Mouse (Mus musculus): ENCODE measurements around the gene Rspry1. TPM values are rescaled to one million over a fixed set of nuclear protein-coding genes. Genes with fewer than 3 reads are reported as not detected.

Gene Rspry1
- total RNA-seq, 1 experiment from 2014 or later = 20.5 TPM

DNA sequence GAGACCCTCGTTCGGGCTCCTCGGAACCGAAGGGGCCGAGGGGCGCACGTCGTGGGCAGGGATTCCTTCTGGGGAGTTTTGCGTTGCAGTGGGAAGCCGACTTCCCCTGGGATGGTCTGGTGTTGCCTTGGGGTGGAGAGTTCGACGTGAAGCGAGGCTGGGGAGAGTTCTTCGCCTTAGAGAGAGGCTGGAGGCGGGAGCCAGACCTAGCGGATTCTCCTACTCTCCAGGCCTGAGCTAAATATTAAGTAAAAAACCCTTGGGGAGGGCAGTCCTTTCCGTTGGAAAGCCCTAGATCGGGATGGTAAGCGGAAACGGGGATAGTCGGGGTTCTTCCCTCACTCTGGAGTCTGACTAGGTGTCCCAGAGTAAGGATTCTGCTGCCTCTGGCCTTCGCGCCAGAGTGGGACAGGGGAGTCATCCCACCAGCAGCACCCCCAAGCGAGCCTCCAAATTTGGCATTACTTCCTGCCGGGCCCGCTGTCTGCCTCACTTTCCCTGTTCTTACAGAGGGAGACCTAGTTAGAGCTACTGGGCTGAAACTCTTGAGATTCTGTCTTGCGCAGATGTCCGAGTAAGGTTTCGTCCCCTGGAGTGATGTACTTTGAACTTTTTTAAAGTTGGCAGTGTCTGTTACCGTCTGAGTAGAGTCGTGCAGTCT, 864 bp downstream of the Rspry1 start:
- DNase-seq = peak; percentile 50

GRCm38 (mm10) chr8:94604030-94604429, 2.3 kb downstream of the Rspry1 start:
- no peak for DNase-seq

DNA sequence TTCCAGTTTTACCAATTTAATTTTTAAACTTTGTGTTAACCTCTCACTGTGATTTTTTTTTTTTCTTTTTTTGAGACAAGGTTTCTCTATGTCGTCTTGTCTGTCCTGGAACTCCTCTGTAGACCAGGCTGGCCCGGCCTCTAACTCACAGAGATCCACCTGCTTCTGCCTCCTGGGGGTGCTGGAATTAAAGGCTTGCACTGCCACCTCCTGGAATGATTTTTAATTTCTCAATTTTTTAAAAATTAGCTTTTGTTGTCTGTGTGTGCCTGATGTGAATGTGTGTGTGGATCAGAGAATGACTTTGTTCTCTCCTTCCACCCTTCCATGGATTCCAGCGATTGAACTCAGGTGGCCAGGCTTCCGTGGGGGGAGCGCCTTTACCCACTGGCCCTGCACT, 5.3 kb downstream of the Rspry1 start:
- DNase-seq = no peak

GRCm38 (mm10) chr8:94624885-94625284, 23.1 kb downstream of the Rspry1 start:
- no peak for DNase-seq

GRCm38 (mm10) chr8:94633564-94634194, 31.9 kb downstream of the Rspry1 start:
- DNase-seq = no peak

DNA sequence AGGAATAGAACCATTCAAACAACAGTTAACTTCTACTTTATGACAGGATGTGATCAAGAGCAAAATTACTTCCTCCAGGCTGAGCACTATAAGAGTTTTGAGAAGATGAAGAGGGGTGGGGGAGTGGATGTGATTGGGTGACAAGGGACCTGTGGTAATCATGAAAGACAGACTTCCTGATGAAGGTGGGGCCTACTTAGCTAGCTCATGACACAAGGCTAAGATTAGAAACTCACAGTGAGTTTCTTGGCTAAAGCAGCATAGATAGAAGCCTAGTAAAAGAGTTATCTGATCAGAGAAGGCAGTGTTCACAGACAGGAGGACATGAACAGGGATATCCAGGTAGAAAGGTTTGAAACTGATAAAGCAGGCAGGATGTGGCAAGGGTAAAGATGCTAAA, 32.5 kb downstream of the Rspry1 start:
- DNase-seq = no peak

GRCm38 (mm10) chr8:94641183-94641582, 39.4 kb downstream of the Rspry1 start:
- peak; percentile 31 for DNase-seq

DNA sequence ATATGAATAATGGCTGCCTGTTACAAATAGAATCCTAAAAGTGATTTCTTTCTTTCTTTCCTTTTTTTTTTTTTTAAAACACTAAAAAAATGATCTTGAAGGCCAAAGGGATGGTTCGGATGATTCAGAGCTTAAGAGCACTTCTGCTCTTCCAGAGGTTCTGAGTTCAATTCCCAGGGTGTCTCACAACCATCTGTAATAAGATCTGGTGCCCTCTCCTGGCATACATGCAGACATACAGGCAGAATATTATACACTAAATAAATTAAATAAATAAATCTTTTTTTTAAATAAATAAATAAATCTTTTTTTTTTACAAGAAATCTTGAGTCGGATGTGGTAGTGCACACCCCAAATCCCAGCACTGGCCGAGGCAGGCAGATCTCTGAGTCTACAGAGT, 40.2 kb downstream of the Rspry1 start:
- DNase-seq = no peak

- no peak for DNase-seq
Measured at GRCm38 (mm10) chr8:94645202-94645601, 43.5 kb downstream of the Rspry1 start.

GRCm38 (mm10) chr8:94646165-94646564, 44.4 kb downstream of the Rspry1 start:
- no peak for DNase-seq

- DNase-seq = no peak
Measured at GRCm38 (mm10) chr8:94649496-94649895, 47.8 kb downstream of the Rspry1 start.

- DNase-seq = no peak
Measured at GRCm38 (mm10) chr8:94652951-94653350, 51.2 kb downstream of the Rspry1 start.

DNA sequence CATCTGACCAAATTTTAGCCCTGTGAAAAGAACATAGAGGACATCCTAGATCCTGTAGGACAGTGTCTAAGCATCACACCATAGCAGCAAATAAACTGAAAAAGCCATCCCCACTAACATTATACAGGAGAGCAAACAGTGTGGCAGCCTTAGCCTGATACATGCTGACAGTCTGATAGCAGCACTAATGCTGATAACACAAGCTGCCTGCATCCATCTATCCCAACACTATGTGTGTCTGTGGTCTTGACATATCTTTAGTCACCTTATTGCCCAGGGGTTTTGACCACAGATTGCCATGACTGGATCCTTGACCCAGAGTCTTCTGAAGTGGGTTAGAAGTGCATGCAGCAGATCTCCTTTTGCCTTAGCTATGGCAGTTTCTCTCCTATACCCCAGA, 53.3 kb downstream of the Rspry1 start:
- DNase-seq = no peak

DNA sequence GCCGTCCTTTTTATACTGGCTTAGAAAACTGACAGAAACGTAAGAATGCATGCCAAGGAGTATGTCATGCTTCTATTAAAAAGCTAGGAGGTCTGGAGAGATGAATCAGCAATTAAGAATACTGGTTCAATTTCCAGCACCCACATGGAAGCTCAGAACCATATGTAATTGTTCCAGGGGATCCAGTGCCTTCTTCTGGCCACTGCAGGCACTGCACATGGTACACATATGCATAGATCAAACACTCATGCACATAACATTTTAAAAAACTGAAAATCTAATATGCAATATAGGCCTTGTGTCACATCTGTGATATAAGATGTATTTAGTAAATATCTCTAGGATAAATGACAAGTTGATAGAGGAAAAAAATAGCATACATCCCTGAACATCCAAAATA, 56.3 kb downstream of the Rspry1 start:
- no peak for DNase-seq

- DNase-seq = no peak
Measured at GRCm38 (mm10) chr8:94660418-94660817, 58.7 kb downstream of the Rspry1 start.

DNA sequence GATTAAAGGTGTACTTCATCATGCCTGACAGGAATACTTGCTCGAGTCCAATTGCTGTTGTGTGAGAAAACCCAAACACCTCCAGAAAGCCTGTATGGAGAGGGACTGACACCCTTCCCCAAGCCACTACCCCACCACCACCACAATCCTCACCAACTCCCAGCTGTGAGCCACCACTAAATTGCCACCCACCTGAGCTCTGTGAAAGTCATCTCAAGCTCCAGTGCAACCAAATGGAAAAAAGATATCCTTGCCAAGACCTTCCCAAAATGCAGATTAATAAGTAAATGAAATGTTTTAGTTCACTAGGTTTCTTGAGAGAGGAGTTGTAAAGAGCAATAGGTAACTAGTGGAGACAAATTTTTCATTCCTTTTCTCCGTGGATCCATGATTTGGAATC, 63.0 kb downstream of the Rspry1 start:
- no peak for DNase-seq

DNA sequence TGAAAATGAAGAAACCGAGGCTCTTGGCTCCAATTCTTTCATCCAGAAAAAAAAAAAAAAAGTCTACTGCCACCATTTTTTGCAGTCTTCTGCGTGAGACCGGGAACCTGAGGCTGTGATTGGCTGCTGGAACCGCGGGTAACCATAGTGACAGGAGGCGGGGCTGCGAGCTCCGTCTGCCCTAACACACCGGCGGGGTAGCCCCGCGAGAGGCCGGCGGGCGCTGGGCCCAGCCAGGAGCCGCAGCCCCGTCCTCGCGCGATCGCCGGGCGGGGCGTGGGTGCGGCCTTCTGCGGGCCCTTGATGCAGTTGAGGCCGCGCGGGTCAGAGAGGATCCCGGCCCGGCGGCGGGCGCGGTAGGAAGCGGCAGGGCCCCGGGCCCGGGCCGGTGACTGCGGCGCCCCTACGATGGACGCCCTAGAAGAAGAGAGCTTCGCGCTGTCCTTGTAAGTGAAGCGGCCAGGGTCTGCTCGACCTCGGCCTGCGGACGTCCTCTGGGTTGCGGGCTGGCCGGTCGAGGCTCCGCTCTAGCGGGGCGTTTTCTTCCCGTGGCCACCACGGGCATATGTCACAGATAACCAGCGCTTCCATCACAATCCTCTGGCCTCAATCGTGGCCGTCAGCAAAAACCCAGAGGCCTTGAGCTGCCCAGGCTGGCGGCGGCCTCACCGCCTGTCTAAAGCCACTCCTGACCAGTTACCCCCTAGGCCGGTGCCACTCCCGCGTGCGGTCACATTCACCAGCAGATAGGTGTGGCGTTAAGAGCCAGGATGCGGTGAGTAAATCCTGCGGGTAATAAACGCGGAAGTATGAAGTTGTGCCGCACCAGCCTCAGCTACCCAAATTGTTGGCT, 64.9 kb downstream of the Rspry1 start, which contains the start of gene Arl2bp:
Arl2bp (plus strand) TSS at position 145 of the 853 bp plus-strand sequence.
- DNase-seq = peak; percentile 98

- peak; percentile 37 for DNase-seq
Measured at GRCm38 (mm10) chr8:94674384-94674783, 72.6 kb downstream of the Rspry1 start.

- no peak for DNase-seq
Measured at GRCm38 (mm10) chr8:94675923-94676322, 74.2 kb downstream of the Rspry1 start.

GRCm38 (mm10) chr8:94678582-94678981, 76.8 kb downstream of the Rspry1 start:
- no peak for DNase-seq

- no peak for DNase-seq
Measured at GRCm38 (mm10) chr8:94680414-94680813, 78.7 kb downstream of the Rspry1 start.

- no peak for DNase-seq
Measured at GRCm38 (mm10) chr8:94682732-94683524, 81.2 kb downstream of the Rspry1 start.

Data from adrenal gland, postnatal 14 days (tissue).